Mouse (Mus musculus) layer of hippocampus, postnatal 25 days (tissue): ENCODE results near the gene Cfap299. TPM values are rescaled to one million over a fixed set of nuclear protein-coding genes. Genes with fewer than 3 reads are reported as not detected.

Experiments used
- DNase-seq, 2 experiments: peaks; one replicate each; pipeline ENCODE4 v3.0.0; 2022; ENCODE audit warnings: mixed read lengths in 2 of 2, low spot score in 1 of 2; ENCODE audit errors: extremely low spot score in 1 of 2
- total RNA-seq, 2 experiments: library from RNA; stranded (reverse); gene quantifications; 2 replicates each; pipeline ENCODE4 v1.2.3; 2021

Gene Cfap299
- total RNA-seq, 2 experiments from 2014 or later, result 0.54 TPM; not detected in 1

GRCm38 (mm10) chr5:98580811-98581210 is 251.7 kb downstream of the Cfap299 start:
- no peak for DNase-seq

DNA sequence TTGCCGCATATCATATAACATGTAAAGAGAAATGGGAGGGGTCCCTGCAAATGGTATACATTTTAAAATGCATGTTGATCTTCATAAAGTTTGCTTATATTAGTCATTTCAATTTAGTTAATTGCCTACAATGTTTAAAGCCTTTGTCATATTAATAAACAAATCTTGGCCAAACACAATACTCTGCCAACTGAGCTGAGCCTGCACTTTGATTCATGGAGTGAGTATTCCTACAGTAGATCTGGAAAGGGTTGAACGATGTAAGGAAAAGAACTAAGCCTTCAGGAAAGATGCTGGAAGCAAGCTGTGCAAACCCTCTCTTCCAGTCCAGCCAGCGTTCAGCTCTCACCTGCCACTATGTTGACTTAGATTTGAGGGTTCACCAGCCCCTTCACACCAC is 252.9 kb downstream of the Cfap299 start:
- DNase-seq, result no peak

- DNase-seq, result no peak
These were observed 256.8 kb downstream of the Cfap299 start for GRCm38 (mm10) chr5:98585915-98586314.

GRCm38 (mm10) chr5:98613511-98613910 is 284.4 kb downstream of the Cfap299 start:
- no peak for DNase-seq

GRCm38 (mm10) chr5:98616902-98617301 is 287.8 kb downstream of the Cfap299 start:
- DNase-seq, result no peak

DNA sequence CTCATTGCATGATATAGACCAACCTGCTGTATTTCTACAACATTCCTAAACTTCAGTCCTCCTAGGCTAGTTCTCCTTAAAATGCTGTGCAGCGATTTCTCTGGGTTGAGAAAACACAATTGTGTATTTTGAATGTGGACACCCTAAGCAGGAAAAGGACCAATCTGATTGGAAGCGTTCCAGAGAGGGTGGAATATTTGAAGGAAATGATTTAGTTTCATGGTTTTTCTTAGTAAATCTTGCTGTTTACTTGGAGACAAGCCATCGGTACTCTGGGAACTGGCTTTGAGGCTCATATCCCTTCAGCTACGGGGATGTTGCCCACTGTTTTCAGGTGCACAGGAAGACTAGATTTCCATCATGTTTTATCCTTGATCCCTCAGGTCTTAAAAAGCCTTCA is 288.3 kb downstream of the Cfap299 start:
- no peak for DNase-seq

- no peak for DNase-seq
These were observed 321.2 kb downstream of the Cfap299 start for GRCm38 (mm10) chr5:98650345-98650744.

DNA sequence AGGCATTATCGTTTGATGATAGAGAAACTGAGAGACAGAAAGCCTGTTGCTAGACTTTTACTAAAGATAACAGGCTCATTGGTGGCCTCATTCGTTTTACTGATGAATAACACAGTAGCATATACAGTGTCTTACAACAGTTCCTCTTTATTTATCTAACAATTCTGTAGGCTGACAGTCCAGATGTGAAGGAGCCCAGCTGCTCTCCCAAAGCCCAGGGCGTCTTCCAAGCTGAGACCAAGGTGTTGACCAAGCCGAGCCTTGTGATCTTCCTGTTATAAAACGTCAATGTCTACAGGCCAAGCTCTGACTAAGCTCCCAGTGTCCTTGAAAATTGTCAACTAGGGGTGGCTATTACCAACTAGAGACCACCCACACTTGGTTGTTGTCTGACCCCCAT is 321.9 kb downstream of the Cfap299 start:
- DNase-seq, result no peak

DNA sequence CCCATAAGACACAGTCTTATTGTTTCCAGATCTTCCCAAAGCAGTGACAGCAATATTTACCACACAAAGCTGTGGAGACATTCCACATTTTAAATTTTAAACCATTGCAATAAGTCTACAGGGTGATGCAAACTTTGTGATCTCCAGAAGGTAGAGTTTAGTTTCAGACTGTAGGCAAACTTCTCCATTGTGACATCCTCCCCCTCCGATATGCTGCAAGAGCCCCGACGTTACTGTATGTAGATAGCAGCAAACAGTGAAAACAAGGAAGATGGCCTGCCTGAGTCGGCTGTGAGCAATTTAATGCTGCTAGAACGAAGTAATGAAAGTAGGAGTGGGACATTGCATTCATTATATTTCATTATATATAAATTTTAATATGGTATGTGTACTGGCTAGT is 359.1 kb downstream of the Cfap299 start:
- no peak for DNase-seq

- no peak for DNase-seq
These were observed 363.0 kb downstream of the Cfap299 start for GRCm38 (mm10) chr5:98692070-98692469.

DNA sequence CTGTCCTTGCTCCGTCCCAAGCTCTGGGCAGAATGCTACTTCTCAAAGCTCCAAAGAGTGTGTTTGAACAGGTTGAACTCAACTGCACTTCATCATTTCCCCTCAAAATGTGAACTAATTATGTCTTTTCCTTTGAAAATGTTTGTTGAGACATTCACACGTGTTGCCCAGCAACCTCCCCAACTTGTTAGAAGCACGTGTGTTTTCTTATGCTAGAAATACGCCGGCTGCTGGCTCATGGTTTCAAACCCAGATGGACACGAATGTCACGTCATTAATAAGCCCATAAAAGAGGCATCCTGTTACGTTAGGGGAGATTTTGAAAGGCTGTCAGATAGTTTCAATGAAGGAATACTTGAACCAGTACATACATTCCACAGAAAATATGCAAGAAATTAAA is 367.2 kb downstream of the Cfap299 start:
- DNase-seq, result no peak

DNA sequence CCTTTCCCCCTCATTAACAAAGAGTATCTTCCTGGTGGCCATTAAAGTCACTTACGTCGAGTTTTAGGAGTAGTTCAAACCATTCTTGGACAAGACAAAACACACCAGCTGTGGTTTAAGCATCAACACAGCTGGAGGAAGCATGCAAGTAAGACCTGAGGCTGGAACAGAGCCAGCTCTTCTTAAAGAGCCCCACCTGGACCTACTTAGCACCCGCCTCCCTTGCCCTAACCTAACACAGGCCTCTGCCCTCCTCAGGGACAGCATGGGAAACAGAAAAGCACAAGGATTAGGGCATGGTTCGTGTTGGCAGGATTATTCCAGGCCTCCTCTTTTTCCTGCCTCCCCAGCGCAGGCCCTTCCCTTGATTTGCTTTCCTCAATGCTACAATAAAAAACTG is 374.9 kb downstream of the Cfap299 start:
- DNase-seq, result no peak

DNA sequence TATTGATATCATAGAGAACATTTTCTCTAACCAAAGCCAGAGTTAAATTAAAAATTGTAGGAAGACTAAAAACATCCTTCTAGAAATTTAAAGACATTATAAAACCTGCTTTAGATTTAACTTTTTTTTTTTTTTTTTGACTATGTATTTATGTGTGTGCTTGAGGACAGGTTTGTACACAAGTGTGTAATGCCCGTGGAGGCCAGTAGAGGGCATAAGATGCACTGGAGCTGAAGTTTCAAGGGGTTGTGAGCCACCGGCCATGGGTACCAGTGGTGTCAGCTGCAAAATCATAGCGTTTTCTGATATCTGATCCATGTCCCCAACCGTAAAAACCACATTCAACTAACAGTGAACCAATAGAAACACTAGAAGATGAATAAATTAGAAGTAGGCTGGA is 377.5 kb downstream of the Cfap299 start:
- DNase-seq, result no peak

GRCm38 (mm10) chr5:98715392-98715791 is 386.3 kb downstream of the Cfap299 start:
- DNase-seq, result no peak

GRCm38 (mm10) chr5:98732157-98733009 is 403.3 kb downstream of the Cfap299 start:
- no peak for DNase-seq

DNA sequence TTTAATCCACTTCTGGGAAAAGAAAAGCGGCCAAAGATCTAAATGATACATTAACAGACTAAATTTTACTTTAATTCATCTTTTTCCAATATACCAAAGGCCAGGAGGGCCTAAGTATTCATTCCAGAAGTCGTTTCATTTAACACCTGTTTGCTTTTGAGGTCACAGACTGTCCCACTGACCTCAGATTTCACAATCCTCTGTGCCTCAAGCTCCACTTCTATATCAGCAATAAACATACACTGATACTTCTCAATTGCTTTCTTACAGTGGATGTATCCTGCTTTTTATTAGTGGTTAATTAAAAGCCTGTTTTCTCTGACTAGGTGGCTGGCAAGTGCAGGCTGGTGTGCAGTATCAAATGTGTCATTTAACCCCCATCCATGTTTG is 403.9 kb downstream of the Cfap299 start:
- DNase-seq, result no peak

GRCm38 (mm10) chr5:98761858-98762652 is 433.0 kb downstream of the Cfap299 start:
- DNase-seq, result no peak

GRCm38 (mm10) chr5:98778588-98778987 is 449.5 kb downstream of the Cfap299 start:
- no peak for DNase-seq

DNA sequence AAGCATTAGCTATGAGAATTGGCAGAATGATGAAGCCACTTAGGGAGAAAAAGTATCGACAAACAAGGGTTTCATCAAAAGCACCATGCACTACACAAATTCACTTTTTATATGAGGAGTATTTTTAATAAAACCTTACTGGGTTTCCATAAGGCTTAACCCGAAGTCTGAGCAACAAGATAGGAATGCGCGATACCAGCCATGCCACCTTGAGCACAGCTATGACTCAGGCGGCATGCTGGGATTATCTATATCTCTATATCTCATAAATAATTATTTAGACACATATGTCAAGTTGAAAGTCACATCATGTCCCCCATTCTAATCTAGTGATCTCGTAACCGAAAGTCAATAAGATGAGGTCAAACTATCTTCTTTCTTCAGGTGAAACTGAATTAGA is 453.0 kb downstream of the Cfap299 start:
- no peak for DNase-seq

- no peak for DNase-seq
These were observed 458.6 kb downstream of the Cfap299 start for GRCm38 (mm10) chr5:98787735-98788134.

GRCm38 (mm10) chr5:98788568-98788967 is 459.5 kb downstream of the Cfap299 start:
- no peak for DNase-seq
